Mouse (Mus musculus): Measurements from ENCODE around the gene Ankrd36. TPM values are rescaled to one million over a fixed set of nuclear protein-coding genes. Genes with fewer than 3 reads are reported as not detected.
"Not testable (repeated sequence)": the region's sequence is repeated elsewhere in the genome, so short reads cannot be mapped to it uniquely, and the experiment has no call there.

The Ankrd36 gene
- polyA plus RNA-seq, 1 experiment from 2014 or later, result 0.96 TPM

DNA sequence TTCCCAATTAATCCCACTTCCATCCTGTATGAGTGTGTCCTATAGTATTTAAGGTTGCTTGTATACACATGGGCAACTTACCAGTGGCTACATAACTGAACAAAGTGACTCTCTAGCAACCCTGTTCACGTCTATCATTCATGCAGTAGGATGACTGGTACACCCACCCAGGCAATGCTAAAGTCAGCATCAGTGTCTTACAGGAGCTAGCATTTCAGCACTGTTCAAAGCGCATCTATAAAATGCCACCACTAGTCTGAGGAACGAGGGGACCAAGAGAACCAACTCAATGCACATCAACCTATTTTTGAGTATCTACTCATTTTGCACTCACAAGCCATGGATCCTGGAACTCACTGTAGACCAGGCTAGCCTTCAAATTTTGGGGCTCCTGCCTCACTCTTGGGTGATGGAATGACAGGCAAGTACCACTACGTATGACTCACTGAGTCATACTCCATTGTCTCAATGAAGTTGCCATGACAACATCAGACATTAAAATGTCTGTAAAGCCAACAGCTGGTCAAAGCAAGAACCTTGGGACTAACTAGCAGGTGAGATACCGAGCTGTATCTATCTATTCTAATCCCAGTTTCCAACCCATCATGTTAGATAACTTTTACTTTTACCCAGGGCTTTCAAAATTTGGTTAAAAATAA, 41.5 kb upstream of the Ankrd36 start:
- H3K9ac ChIP-seq (ENCODE audit: low read depth, low read length), result no peak overlapping the region
- H3K4me3 ChIP-seq (ENCODE audit: low read depth, low read length), result no peak overlapping the region
- no peak overlapping the region for H3K27ac ChIP-seq (ENCODE audit: low read depth, low read length)
- peaks cover 3% of the 10 kb centered on the region for H3K4me1 ChIP-seq (ENCODE audit: control insufficient read depth, insufficient read depth, low read length)
- ATAC-seq (replicated peaks; ENCODE audit: insufficient number of reproducible peaks, low FRiP score, low TSS enrichment), result no peak
- WGBS (ENCODE audit: insufficient replicate concordance), result 84% methylated on average over 5 of the region's 5 CpGs
- peaks cover 33% of the 10 kb centered on the region for H3K36me3 ChIP-seq (ENCODE audit: control insufficient read depth, insufficient read depth, low read length)
- no peaks in the 10 kb centered on the region for H3K9me3 ChIP-seq (replicated peaks; ENCODE audit: control insufficient read depth, low read length)
- H3K27me3 ChIP-seq (ENCODE audit: control insufficient read depth, insufficient read depth, low read length), result no peaks in the 10 kb centered on the region
- no peak overlapping the region for H3K4me2 ChIP-seq

- Histone ChIP-seq H3K4me3 (ENCODE audit: low read depth, low read length) (no peak overlapping the region), H3K36me3 (ENCODE audit: control insufficient read depth, insufficient read depth, low read length) (peaks cover 33% of the 10 kb centered on the region), H3K4me2 (no peak overlapping the region), H3K4me1 (ENCODE audit: control insufficient read depth, insufficient read depth, low read length) (no peaks in the 10 kb centered on the region), H3K27ac (ENCODE audit: low read depth, low read length) (no peak overlapping the region), H3K27me3 (ENCODE audit: control insufficient read depth, insufficient read depth, low read length) (no peaks in the 10 kb centered on the region), H3K9me3 (replicated peaks; ENCODE audit: control insufficient read depth, low read length) (no peaks in the 10 kb centered on the region), H3K9ac (ENCODE audit: low read depth, low read length) (no peak overlapping the region)
- no peak for ATAC-seq (replicated peaks; ENCODE audit: insufficient number of reproducible peaks, low FRiP score, low TSS enrichment)
- 71% methylated on average over 5 of the region's 5 CpGs for WGBS (ENCODE audit: insufficient replicate concordance)
Measured at GRCm38 (mm10) chr11:5528841-5529240, 40.6 kb upstream of the Ankrd36 start.

- H3K4me1 ChIP-seq (ENCODE audit: control insufficient read depth, insufficient read depth, low read length), result no peaks in the 10 kb centered on the region
- H3K9me3 ChIP-seq (replicated peaks; ENCODE audit: control insufficient read depth, low read length), result no peaks in the 10 kb centered on the region
- ATAC-seq (replicated peaks; ENCODE audit: insufficient number of reproducible peaks, low FRiP score, low TSS enrichment), result no peak
- H3K9ac ChIP-seq (ENCODE audit: low read depth, low read length), result no peak overlapping the region
- 86% methylated on average over 5 of the region's 5 CpGs for WGBS (ENCODE audit: insufficient replicate concordance)
- H3K27me3 ChIP-seq (ENCODE audit: control insufficient read depth, insufficient read depth, low read length), result no peaks in the 10 kb centered on the region
- H3K36me3 ChIP-seq (ENCODE audit: control insufficient read depth, insufficient read depth, low read length), result peaks cover 33% of the 10 kb centered on the region
- H3K27ac ChIP-seq (ENCODE audit: low read depth, low read length), result no peak overlapping the region
- no peak overlapping the region for H3K4me2 ChIP-seq
- no peak overlapping the region for H3K4me3 ChIP-seq (ENCODE audit: low read depth, low read length)
Measured at GRCm38 (mm10) chr11:5530172-5530571, 39.3 kb upstream of the Ankrd36 start.

GRCm38 (mm10) chr11:5530717-5531116, 38.8 kb upstream of the Ankrd36 start:
- no peak for ATAC-seq (replicated peaks; ENCODE audit: insufficient number of reproducible peaks, low FRiP score, low TSS enrichment)
- no peak overlapping the region for H3K27ac ChIP-seq (ENCODE audit: low read depth, low read length)
- H3K27me3 ChIP-seq (ENCODE audit: control insufficient read depth, insufficient read depth, low read length), result no peaks in the 10 kb centered on the region

GRCm38 (mm10) chr11:5533108-5533507, 36.4 kb upstream of the Ankrd36 start:
- Histone ChIP-seq H3K9me3 (replicated peaks; ENCODE audit: control insufficient read depth, low read length) (no peaks in the 10 kb centered on the region), H3K9ac (ENCODE audit: low read depth, low read length) (no peak overlapping the region), H3K4me1 (ENCODE audit: control insufficient read depth, insufficient read depth, low read length) (no peaks in the 10 kb centered on the region), H3K36me3 (ENCODE audit: control insufficient read depth, insufficient read depth, low read length) (peaks cover 29% of the 10 kb centered on the region), H3K4me3 (ENCODE audit: low read depth, low read length) (no peak overlapping the region), H3K27ac (ENCODE audit: low read depth, low read length) (no peak overlapping the region), H3K4me2 (no peak overlapping the region), H3K27me3 (ENCODE audit: control insufficient read depth, insufficient read depth, low read length) (no peaks in the 10 kb centered on the region)
- whole genome bisulfite sequencing (ENCODE audit: insufficient replicate concordance), result 78% methylated on average over 5 of the region's 5 CpGs
- ATAC-seq (replicated peaks; ENCODE audit: insufficient number of reproducible peaks, low FRiP score, low TSS enrichment), result no peak

More at GRCm38 (mm10) chr11:5530717-5531116, 38.8 kb upstream of the Ankrd36 start:
- Histone ChIP-seq H3K9me3 (replicated peaks; ENCODE audit: control insufficient read depth, low read length) (no peaks in the 10 kb centered on the region), H3K36me3 (ENCODE audit: control insufficient read depth, insufficient read depth, low read length) (peaks cover 29% of the 10 kb centered on the region), H3K4me3 (ENCODE audit: low read depth, low read length) (no peak overlapping the region), H3K9ac (ENCODE audit: low read depth, low read length) (no peak overlapping the region), H3K4me1 (ENCODE audit: control insufficient read depth, insufficient read depth, low read length) (no peaks in the 10 kb centered on the region), H3K4me2 (no peak overlapping the region)
- WGBS (ENCODE audit: insufficient replicate concordance), result 76% methylated on average over 6 of the region's 6 CpGs

- H3K9ac ChIP-seq (ENCODE audit: low read depth, low read length); H3K4me2 ChIP-seq; H3K4me3 ChIP-seq (ENCODE audit: low read depth, low read length); ATAC-seq (replicated peaks; ENCODE audit: insufficient number of reproducible peaks, low FRiP score, low TSS enrichment); H3K9me3 ChIP-seq (replicated peaks; ENCODE audit: control insufficient read depth, low read length); H3K27ac ChIP-seq (ENCODE audit: low read depth, low read length); H3K4me1 ChIP-seq (ENCODE audit: control insufficient read depth, insufficient read depth, low read length); H3K27me3 ChIP-seq (ENCODE audit: control insufficient read depth, insufficient read depth, low read length): not testable (repeated sequence)
- H3K36me3 ChIP-seq (ENCODE audit: control insufficient read depth, insufficient read depth, low read length), result peaks cover 19% of the 10 kb centered on the region
- 91% methylated on average over 4 of the region's 4 CpGs for WGBS (ENCODE audit: insufficient replicate concordance)
Measured at GRCm38 (mm10) chr11:5537454-5537853, 32.0 kb upstream of the Ankrd36 start.

DNA sequence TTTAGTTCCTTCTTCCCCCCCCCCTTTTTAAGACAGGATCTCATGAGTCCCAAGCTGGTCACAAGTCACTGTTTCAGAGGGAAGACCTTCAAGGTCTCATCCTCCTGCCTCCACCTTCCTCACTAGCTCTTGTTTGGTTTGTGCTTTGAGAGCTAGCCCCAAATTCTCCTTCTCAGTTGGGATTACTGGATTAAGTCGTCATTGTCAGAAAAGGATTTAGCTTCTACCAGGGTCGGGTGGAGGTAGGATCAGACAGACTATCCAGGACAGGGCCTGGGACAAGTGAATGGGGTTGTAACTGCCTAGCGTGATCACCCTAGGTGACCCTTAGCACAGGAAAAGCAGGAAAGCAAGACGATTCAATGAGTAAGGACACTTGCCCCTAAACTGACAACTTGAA, 29.2 kb upstream of the Ankrd36 start:
- H3K36me3 ChIP-seq (ENCODE audit: control insufficient read depth, insufficient read depth, low read length), result no peaks in the 10 kb centered on the region
- peak overlapping the region; percentile 86 for H3K4me2 ChIP-seq
- no peaks in the 10 kb centered on the region for H3K9me3 ChIP-seq (replicated peaks; ENCODE audit: control insufficient read depth, low read length)
- H3K4me1 ChIP-seq (ENCODE audit: control insufficient read depth, insufficient read depth, low read length), result peaks cover 4% of the 10 kb centered on the region; the same call in 1 of the 2 replicates
- WGBS (ENCODE audit: insufficient replicate concordance), result 48% methylated on average over 4 of the region's 4 CpGs
- ATAC-seq (replicated peaks; ENCODE audit: insufficient number of reproducible peaks, low FRiP score, low TSS enrichment), result no peak
- H3K27ac ChIP-seq (ENCODE audit: low read depth, low read length), result no peak overlapping the region
- H3K9ac ChIP-seq (ENCODE audit: low read depth, low read length), result peak overlapping the region; percentile 92; the same call in 1 of the 2 replicates
- peak overlapping the region; percentile 75 for H3K4me3 ChIP-seq (ENCODE audit: low read depth, low read length)
- H3K27me3 ChIP-seq (ENCODE audit: control insufficient read depth, insufficient read depth, low read length), result no peaks in the 10 kb centered on the region

DNA sequence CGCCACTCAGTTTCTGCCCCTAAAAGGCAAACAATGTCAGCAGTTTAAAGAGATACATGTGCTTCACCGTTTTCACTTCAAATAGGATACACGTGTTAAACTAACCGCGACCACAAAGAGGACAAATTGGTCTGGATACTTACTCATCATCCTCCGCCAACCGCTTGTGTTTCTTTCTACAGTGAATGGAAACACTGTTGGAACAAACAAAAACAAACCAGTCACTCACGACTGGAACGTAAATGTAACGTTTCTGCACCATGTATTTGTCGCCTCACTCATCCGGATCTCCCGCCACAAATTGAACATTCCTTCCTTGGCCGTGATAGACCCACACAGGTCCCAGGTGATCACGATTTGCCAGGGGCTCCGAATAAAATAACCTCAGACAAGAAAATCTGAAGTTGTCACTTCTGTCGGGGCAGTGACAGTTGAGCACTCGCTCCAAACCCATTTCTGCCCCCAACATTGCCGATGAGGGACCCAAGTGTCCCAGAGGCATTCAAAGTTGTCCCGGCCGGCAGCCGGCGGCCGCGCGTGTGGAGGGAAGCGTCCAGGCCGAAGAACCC, 28.2 kb upstream of the Ankrd36 start:
- WGBS (ENCODE audit: insufficient replicate concordance), result 2% methylated on average over 28 of the region's 28 CpGs
- Histone ChIP-seq H3K4me2 (peak overlapping the region; percentile 86), H3K36me3 (ENCODE audit: control insufficient read depth, insufficient read depth, low read length) (no peaks in the 10 kb centered on the region), H3K4me3 (ENCODE audit: low read depth, low read length) (peak overlapping the region; percentile 75), H3K27me3 (ENCODE audit: control insufficient read depth, insufficient read depth, low read length) (no peaks in the 10 kb centered on the region), H3K9me3 (replicated peaks; ENCODE audit: control insufficient read depth, low read length) (no peaks in the 10 kb centered on the region), H3K9ac (ENCODE audit: low read depth, low read length) (peak overlapping the region; percentile 92), H3K27ac (ENCODE audit: low read depth, low read length) (peak overlapping the region; percentile 81), H3K4me1 (ENCODE audit: control insufficient read depth, insufficient read depth, low read length) (peaks cover 4% of the 10 kb centered on the region; the same call in 1 of the 2 replicates)
- ATAC-seq (replicated peaks; ENCODE audit: insufficient number of reproducible peaks, low FRiP score, low TSS enrichment), result no peak

Measured in heart, embryonic 11.5 days (tissue).